Mouse (Mus musculus): ENCODE results near the gene Tcirg1.

DNA sequence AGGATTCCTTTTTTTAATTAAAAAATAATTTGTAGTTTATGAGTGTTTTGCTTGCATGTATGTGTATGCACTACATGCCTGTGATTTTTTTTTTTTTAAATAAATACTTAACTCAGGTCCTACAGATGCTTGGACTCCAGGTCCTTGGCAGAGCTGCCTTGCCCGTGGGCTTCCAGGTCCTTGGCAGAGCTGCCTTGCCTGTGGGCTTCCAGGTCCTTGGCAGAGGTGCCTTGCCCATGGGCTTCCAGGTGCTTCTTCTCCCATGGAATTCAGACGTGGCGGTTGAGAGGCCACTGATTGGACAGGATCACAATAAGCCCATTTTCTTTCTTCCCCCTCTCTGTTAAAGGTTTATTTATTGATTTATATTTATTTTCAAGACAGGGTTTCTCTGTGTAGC is 49.7 kb downstream of the Tcirg1 start:
- TF ChIP-seq ZNF384 (IDR thresholded peaks at IDR 0.05; ENCODE audit: low read depth, low read length): no peak
- no peak for TF ChIP-seq ZC3H11A (IDR thresholded peaks at IDR 0.05; ENCODE audit: borderline replicate concordance, low read depth, low read length)
